8 mouse cellular contexts compared by ENCODE assay signal in genomic region chr8:80869881-80870328, GRCm38 (mm10). TPM values are rescaled to one million over a fixed set of nuclear protein-coding genes. Genes with fewer than 3 reads are reported as not detected.
DNase-seq lines count a peak whose midpoint lies in the region; ATAC-seq and TF ChIP-seq lines count a peak whose summit lies in the region.

No protein-coding gene starts in this region.

- peak; percentile 15 for DNase-seq in gastrocnemius, postnatal 25 days
- DNase-seq in gastrocnemius, postnatal 10 days: no peak
- peak; percentile 22 for DNase-seq in lung, postnatal 10 days
- no peak for DNase-seq in lung, postnatal 36 days
- no peak for DNase-seq in adrenal gland, postnatal 10 days
- no peak for DNase-seq in ovary, adult 18-20 months (ENCODE audit: low spot score)

- no peak for TF ChIP-seq CTCF in small intestine, adult 2 months (IDR thresholded peaks at IDR 0.05; ENCODE audit: extremely low read depth, insufficient read length, insufficient replicate concordance, low read depth, low read length)

- no peak for TF ChIP-seq POLR2A in small intestine, adult 2 months (IDR thresholded peaks at IDR 0.05; ENCODE audit: low read depth, low read length)

- H3K4me3 ChIP-seq in intestine, embryonic 15.5 days (replicated peaks): no peak overlapping the region
- H3K4me3 ChIP-seq in small intestine, adult 2 months (ENCODE audit: low read depth, low read length): no peak overlapping the region

- no peaks in the 10 kb centered on the region for H3K9me3 ChIP-seq in intestine, embryonic 15.5 days

- H3K4me1 ChIP-seq in intestine, embryonic 15.5 days (replicated peaks): peaks cover 37% of the 10 kb centered on the region
- H3K4me1 ChIP-seq in small intestine, adult 2 months (ENCODE audit: control insufficient read depth, insufficient read depth, insufficient read length, low read length): peaks cover 28% of the 10 kb centered on the region

- H3K36me3 ChIP-seq in intestine, embryonic 15.5 days: no peaks in the 10 kb centered on the region
- H3K36me3 ChIP-seq in small intestine, adult 2 months (ENCODE audit: control insufficient read depth, insufficient read depth, low read length): peaks cover under 1% of the 10 kb centered on the region; the same call in 1 of the 2 replicates

- H3K27me3 ChIP-seq in intestine, embryonic 15.5 days (replicated peaks): no peaks in the 10 kb centered on the region
- no peaks in the 10 kb centered on the region for H3K27me3 ChIP-seq in small intestine, adult 2 months (ENCODE audit: control insufficient read depth, insufficient read depth, low read length)

- no peak for ATAC-seq in intestine, embryonic 15.5 days

- peak overlapping the region; percentile 51 for H3K27ac ChIP-seq in intestine, embryonic 15.5 days
- peak overlapping the region; percentile 23 for H3K27ac ChIP-seq in small intestine, adult 2 months (ENCODE audit: insufficient read depth, low read depth, low read length)

- WGBS in intestine, embryonic 15.5 days: 52% methylated on average over 11 of the region's 11 CpGs
- 30% methylated on average over 11 of the region's 11 CpGs for WGBS in small intestine, adult 2 months

- H3K9ac ChIP-seq in intestine, embryonic 15.5 days: no peak overlapping the region

- H3K4me2 ChIP-seq in intestine, embryonic 15.5 days (replicated peaks): peak overlapping the region; percentile 33

RNA-seq across cellular contexts. Expression of gene Gab1, which starts 10.4 kb away (rescaled TPM):
- total RNA-seq in gastrocnemius, postnatal 25 days (2021): 1 to 10 TPM; 9.4 to 9.8 TPM
- 10 to 100 TPM; 20.0 to 23.0 TPM for total RNA-seq in gastrocnemius, postnatal 10 days (2021)
- 13.5 and 14.3 TPM in 2 replicates for polyA plus RNA-seq in intestine, embryonic 15.5 days (2015; fragmentation: Nextera tagmentation; extraction: Ambion mirVana)
- polyA plus RNA-seq in small intestine, adult 2 months (2012; rRNA removed): 6.1 and 13.6 TPM in 2 replicates
- total RNA-seq in adrenal gland, postnatal 10 days (2021): 10 to 100 TPM; 18.4 to 24.3 TPM

Comparison
In these comparisons a context has a peak if more than half of its experiments do, and no peak if none do; other contexts are left out.
1. DNase-seq: peak in gastrocnemius, postnatal 25 days (single experiment) and lung, postnatal 10 days (single experiment); none in gastrocnemius, postnatal 10 days (single experiment), lung, postnatal 36 days (single experiment), adrenal gland, postnatal 10 days (single experiment) and ovary, adult 18-20 months (single experiment).